Mouse (Mus musculus): ENCODE measurements at regions not wholly inside any gene's neighbourhood (a gene's known extent, or its start where the extent isn't known, plus 50 kb on each side); places are given as distances from the start of the nearest gene placed in this dataset.

DNA sequence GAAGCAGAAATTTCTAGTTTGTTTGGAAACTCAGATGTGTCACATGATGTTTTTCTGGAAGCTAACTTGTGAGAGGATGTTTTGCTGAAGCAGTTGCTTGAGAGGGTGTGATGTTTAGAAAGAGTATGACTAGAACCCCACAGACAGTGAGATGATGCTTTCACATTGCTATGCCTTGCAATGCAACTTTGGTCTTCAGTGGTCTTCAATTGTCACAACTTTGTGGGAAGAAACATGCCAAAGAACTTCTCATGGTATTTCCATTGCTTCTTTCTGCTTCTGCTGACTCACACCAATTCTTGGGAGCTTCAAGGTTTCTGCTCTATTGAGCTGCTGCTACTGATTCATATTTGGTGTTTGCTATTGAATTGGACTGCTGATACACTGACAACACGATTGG is 365.3 kb upstream of the Tmem229a start:
- TF ChIP-seq CTCF (IDR thresholded peaks at IDR 0.05; ENCODE audit: low read depth): no peak
- ATAC-seq (ENCODE audit: insufficient read depth) (no peak), DNase-seq (no peak)
- no peaks in the 10 kb centered on the region for H3K36me3 ChIP-seq (ENCODE audit: insufficient read depth)
- 55% methylated on average over 1 of the region's 1 CpGs for WGBS
- H3K9me3 ChIP-seq (ENCODE audit: low read depth, low read length): no peaks in the 10 kb centered on the region
- H3K27me3 ChIP-seq (ENCODE audit: insufficient read depth, low read length): no peaks in the 10 kb centered on the region
- H3K4me3 ChIP-seq (ENCODE audit: low read depth, low read length): no peak overlapping the region
- H3K9ac ChIP-seq: no peak overlapping the region
- no peak overlapping the region for H3K27ac ChIP-seq (ENCODE audit: low read depth)
- H3K4me2 ChIP-seq: no peak overlapping the region
- no peaks in the 10 kb centered on the region for H3K4me1 ChIP-seq (ENCODE audit: insufficient read depth)

DNA sequence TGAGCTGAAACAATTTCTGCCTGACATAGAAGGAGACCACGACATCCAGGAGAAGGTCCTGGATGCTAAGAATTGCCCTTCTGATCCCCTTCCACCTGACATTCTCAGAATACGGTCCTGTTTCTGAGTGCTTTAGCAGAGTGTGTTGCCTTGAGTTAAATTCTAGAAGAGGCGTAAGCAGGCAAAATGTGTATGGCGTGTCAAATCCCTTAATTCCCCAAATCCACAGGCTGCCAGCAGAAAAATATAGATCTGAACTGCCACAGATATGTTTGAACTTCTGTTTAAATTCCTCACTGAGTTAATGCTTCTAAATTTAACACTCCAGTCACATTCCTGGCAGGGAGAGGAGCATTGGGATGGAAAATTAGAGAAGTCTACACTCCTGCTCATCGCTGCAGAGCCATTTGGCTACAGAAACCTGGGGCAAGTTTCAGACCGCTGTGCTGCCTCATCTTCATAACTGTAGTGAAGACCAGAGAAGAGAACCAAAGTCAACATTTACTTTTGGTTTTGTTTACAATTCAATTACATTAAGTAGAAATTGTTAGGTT is 364.3 kb upstream of the Tmem229a start:
- Histone ChIP-seq H3K27ac (ENCODE audit: low read depth) (no peak overlapping the region), H3K9me3 (ENCODE audit: low read depth, low read length) (no peaks in the 10 kb centered on the region), H3K9ac (no peak overlapping the region), H3K4me1 (ENCODE audit: insufficient read depth) (no peaks in the 10 kb centered on the region), H3K27me3 (ENCODE audit: insufficient read depth, low read length) (no peaks in the 10 kb centered on the region), H3K4me2 (no peak overlapping the region), H3K4me3 (ENCODE audit: low read depth, low read length) (no peak overlapping the region), H3K36me3 (ENCODE audit: insufficient read depth) (no peaks in the 10 kb centered on the region)
- WGBS: 77% methylated on average over 6 of the region's 6 CpGs
- TF ChIP-seq CTCF (IDR thresholded peaks at IDR 0.05; ENCODE audit: low read depth): no peak
- DNase-seq: no peak
- no peak for ATAC-seq (ENCODE audit: insufficient read depth)

DNA sequence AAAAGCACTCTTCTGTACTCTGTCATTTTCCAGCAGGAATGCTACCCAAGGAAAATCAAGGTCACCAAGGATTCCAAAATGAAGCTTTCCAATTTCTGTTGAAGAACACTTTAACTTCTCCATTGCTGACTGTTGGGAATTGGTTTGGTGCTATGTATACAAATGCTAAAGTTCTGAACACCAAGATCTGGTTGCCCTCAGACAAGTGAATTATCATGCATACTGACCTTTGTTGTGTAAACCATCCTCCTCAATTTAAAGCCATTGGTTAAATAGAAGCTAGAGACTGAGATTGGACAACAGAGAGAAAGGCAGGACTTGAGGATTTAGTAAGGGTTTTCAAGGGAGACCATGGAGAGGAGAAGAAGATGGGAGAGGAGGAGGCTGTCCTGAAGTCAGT is 351.4 kb upstream of the Tmem229a start:
- H3K27ac ChIP-seq (ENCODE audit: low read depth): no peak overlapping the region
- DNase-seq: no peak
- no peak overlapping the region for H3K9ac ChIP-seq
- H3K4me3 ChIP-seq (ENCODE audit: low read depth, low read length): no peak overlapping the region
- ATAC-seq (ENCODE audit: insufficient read depth): no peak
- no peaks in the 10 kb centered on the region for H3K36me3 ChIP-seq (ENCODE audit: insufficient read depth)
- TF ChIP-seq CTCF (IDR thresholded peaks at IDR 0.05; ENCODE audit: low read depth): no peak
- H3K27me3 ChIP-seq (ENCODE audit: insufficient read depth, low read length): no peaks in the 10 kb centered on the region
- no peaks in the 10 kb centered on the region for H3K9me3 ChIP-seq (ENCODE audit: low read depth, low read length)
- no peak overlapping the region for H3K4me2 ChIP-seq
- no peaks in the 10 kb centered on the region for H3K4me1 ChIP-seq (ENCODE audit: insufficient read depth)

DNA sequence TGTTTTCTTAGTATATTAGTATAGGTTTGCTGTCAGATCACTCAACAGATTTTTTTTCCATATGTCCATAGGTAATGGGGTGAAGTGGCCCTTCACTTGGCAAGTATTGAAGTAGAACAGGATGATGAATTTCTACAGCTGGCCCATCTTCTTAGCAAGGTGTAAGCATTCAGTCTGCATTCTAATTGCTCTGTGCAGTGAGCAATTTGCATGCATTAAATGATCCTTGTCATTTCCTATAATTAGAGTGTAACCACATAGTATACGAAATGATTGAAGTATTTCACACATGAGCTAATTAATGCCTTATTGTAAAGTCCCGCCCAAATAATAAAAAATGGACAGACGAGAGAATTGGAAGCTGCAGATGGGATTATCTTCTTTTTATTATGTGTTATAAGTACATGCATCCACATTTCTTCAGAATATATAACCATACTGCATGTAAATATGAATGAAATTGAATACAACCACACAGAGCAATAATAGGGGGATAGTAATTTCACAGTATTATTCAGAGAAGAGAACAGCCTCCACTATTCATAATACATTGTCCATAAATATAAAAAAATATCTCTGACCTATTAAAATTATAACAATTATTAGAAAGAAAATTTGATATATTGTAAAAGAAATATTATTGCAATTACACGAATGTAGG is 348.9 kb upstream of the Tmem229a start:
- Histone ChIP-seq H3K9me3 (ENCODE audit: low read depth, low read length) (no peaks in the 10 kb centered on the region), H3K9ac (no peak overlapping the region), H3K27ac (ENCODE audit: low read depth) (no peak overlapping the region), H3K4me1 (ENCODE audit: insufficient read depth) (no peaks in the 10 kb centered on the region), H3K4me3 (ENCODE audit: low read depth, low read length) (no peak overlapping the region), H3K27me3 (ENCODE audit: insufficient read depth, low read length) (no peaks in the 10 kb centered on the region), H3K36me3 (ENCODE audit: insufficient read depth) (no peaks in the 10 kb centered on the region), H3K4me2 (no peak overlapping the region)
- DNase-seq (no peak), ATAC-seq (ENCODE audit: insufficient read depth) (no peak)
- no peak for TF ChIP-seq CTCF (IDR thresholded peaks at IDR 0.05; ENCODE audit: low read depth)
- WGBS: 81% methylated on average over 4 of the region's 4 CpGs

DNA sequence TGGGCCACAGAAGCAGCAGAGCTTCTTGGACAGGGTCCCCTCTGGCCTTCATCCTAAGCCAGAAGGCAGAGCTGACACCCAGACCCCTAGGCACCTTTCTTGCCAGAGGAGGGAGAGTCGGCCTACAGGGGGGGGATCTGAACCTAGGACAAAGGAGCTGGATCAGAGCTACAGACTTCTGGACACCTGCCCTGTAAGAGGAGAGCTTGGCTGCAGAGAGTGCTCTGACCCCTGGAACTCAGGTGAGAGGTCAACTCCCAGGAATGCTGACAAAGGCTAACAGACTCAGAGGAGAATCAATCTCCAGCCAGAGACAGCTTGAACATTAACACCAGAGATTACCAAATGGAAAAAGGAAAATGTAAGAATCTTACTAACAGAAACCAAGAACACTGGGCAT is 335.5 kb upstream of the Tmem229a start:
- H3K9ac ChIP-seq: no peak overlapping the region
- ATAC-seq (ENCODE audit: insufficient read depth) (no peak), DNase-seq (no peak)
- H3K4me1 ChIP-seq (ENCODE audit: insufficient read depth): no peaks in the 10 kb centered on the region
- no peaks in the 10 kb centered on the region for H3K9me3 ChIP-seq (ENCODE audit: low read depth, low read length)
- no peaks in the 10 kb centered on the region for H3K27me3 ChIP-seq (ENCODE audit: insufficient read depth, low read length)
- H3K27ac ChIP-seq (ENCODE audit: low read depth): no peak overlapping the region
- WGBS: 76% methylated on average over 1 of the region's 1 CpGs
- no peak overlapping the region for H3K4me2 ChIP-seq
- no peak for TF ChIP-seq CTCF (IDR thresholded peaks at IDR 0.05; ENCODE audit: low read depth)
- no peaks in the 10 kb centered on the region for H3K36me3 ChIP-seq (ENCODE audit: insufficient read depth)
- no peak overlapping the region for H3K4me3 ChIP-seq (ENCODE audit: low read depth, low read length)

DNA sequence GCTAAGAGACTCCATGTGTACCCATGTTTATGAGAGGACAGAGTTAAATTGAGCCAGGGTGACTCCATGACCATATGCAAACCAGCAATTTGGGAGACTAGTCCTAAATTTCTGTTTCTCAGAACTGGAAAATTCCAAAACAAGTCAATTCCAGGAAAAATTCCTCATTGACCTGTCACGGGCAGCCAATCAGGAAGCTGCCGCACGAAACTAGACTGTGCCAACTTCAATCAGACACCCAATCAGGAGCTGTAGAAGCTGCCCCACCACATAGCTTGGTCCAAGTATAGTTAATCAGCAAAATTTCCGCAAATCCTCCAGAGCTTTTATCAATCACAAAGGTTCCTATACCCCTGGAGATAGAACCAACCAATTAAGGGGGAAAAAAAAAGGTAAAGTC is 331.5 kb upstream of the Tmem229a start:
- no peak overlapping the region for H3K4me3 ChIP-seq (ENCODE audit: low read depth, low read length)
- no peaks in the 10 kb centered on the region for H3K36me3 ChIP-seq (ENCODE audit: insufficient read depth)
- no peaks in the 10 kb centered on the region for H3K27me3 ChIP-seq (ENCODE audit: insufficient read depth, low read length)
- ATAC-seq (ENCODE audit: insufficient read depth) (no peak), DNase-seq (no peak)
- no peak overlapping the region for H3K27ac ChIP-seq (ENCODE audit: low read depth)
- H3K9me3 ChIP-seq (ENCODE audit: low read depth, low read length): no peaks in the 10 kb centered on the region
- no peak for TF ChIP-seq CTCF (IDR thresholded peaks at IDR 0.05; ENCODE audit: low read depth)
- no peaks in the 10 kb centered on the region for H3K4me1 ChIP-seq (ENCODE audit: insufficient read depth)
- 87% methylated on average over 4 of the region's 4 CpGs for WGBS
- H3K9ac ChIP-seq: no peak overlapping the region
- H3K4me2 ChIP-seq: no peak overlapping the region

DNA sequence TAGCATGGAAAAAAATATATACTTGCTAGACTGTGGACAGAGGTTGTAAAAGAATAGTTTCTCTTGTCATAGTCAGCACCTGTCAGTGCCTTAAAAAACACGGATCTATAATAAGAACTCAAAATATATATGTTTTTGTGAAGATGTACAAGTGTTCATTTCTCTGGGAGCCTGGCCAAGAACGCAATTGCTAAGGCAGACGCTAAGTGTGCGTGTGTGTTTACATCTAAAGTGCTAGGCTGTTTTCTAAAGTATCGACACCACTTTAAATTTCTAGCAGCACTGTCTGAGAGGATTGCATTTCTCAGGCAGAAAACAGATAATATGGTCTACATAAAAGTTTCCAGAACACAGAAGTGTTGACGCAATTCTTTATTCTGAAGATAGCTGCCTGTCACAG is 330.2 kb upstream of the Tmem229a start:
- Histone ChIP-seq H3K4me2 (no peak overlapping the region), H3K4me1 (ENCODE audit: insufficient read depth) (no peaks in the 10 kb centered on the region), H3K4me3 (ENCODE audit: low read depth, low read length) (no peak overlapping the region), H3K36me3 (ENCODE audit: insufficient read depth) (no peaks in the 10 kb centered on the region), H3K9me3 (ENCODE audit: low read depth, low read length) (no peaks in the 10 kb centered on the region), H3K9ac (no peak overlapping the region), H3K27me3 (ENCODE audit: insufficient read depth, low read length) (no peaks in the 10 kb centered on the region), H3K27ac (ENCODE audit: low read depth) (no peak overlapping the region)
- ATAC-seq (ENCODE audit: insufficient read depth) (no peak), DNase-seq (no peak)
- no peak for TF ChIP-seq CTCF (IDR thresholded peaks at IDR 0.05; ENCODE audit: low read depth)
- 70% methylated on average over 6 of the region's 6 CpGs for WGBS
